ENCODE assay signal across 8 mouse cellular contexts in the genomic region with DNA sequence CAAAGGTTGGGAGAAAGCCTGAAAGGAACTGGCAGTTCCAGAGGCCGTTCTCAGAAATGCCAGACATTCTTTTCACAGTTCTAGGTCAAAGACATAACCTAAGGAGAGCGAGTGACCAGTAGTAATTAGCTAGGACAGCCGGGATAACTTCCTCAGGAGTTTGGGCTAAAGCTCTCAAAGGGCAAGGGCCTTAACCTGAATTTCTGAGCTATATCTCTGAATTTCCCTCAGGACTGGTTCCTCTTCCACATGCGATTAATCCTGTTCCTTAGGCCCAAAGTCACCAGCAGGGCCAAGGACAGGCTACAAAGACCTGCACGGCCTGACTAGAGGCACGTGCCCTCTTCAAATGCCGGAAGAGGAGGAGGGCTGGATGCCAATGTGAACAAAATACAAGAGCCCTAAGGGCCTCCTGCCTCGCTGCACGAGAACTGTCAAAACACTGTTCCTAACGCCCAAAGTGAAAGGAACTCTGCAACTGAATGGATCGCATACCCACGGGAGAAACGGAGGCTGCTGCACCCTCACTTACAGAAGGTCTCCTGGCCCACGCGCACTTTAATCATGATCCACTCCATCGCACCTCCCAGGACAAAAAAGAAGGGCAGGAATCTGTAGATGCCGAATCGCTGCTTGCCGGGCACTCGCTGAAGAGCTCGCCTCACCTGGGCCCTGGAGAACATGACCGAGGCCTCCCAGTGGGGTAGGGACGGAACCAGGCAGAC. TPM values are rescaled to one million over a fixed set of nuclear protein-coding genes. Genes with fewer than 3 reads are reported as not detected.
DNase-seq lines count a peak whose midpoint lies in the region; ATAC-seq and TF ChIP-seq lines count a peak whose summit lies in the region.

No protein-coding gene starts in this region.

- ATAC-seq in forebrain, postnatal 0 days, result peak; percentile 4; the same call in 1 of the 2 replicates
- ATAC-seq in intestine, embryonic 15.5 days, result 0 out of 2 replicates have a peak, but pooled peaks have one; percentile 13
- ATAC-seq in liver, embryonic 16.5 days (ENCODE audit: low read depth), result peak; percentile 1

- no peak for TF ChIP-seq POLR2A in bone marrow, adult 2 months (IDR thresholded peaks at IDR 0.05; ENCODE audit: borderline replicate concordance, control insufficient read depth, low read depth, low read length)

- intact Hi-C loops in left cerebral cortex, postnatal 4 days (cut with DNase I), result no loop called here

- no peaks in the 10 kb centered on the region for H3K27me3 ChIP-seq in forebrain, postnatal 0 days (ENCODE audit: insufficient read depth, low read length)
- H3K27me3 ChIP-seq in intestine, embryonic 15.5 days (replicated peaks), result no peaks in the 10 kb centered on the region
- H3K27me3 ChIP-seq in liver, embryonic 16.5 days (ENCODE audit: control insufficient read depth, insufficient read depth, low read depth, low read length), result no peaks in the 10 kb centered on the region

- H3K9ac ChIP-seq in forebrain, postnatal 0 days, result peak overlapping the region; percentile 64
- peak overlapping the region; percentile 76 for H3K9ac ChIP-seq in intestine, embryonic 15.5 days
- peak overlapping the region; percentile 85 for H3K9ac ChIP-seq in liver, embryonic 16.5 days (ENCODE audit: low read depth, low read length)

- H3K4me2 ChIP-seq in forebrain, postnatal 0 days (ENCODE audit: low read depth), result peak overlapping the region; percentile 72
- peak overlapping the region; percentile 85 for H3K4me2 ChIP-seq in intestine, embryonic 15.5 days (replicated peaks)
- peak overlapping the region; percentile 88 for H3K4me2 ChIP-seq in liver, embryonic 16.5 days (ENCODE audit: low read depth, low read length)

- H3K4me1 ChIP-seq in bone marrow, adult 2 months (ENCODE audit: control insufficient read depth, insufficient read depth, low read length), result peaks cover 5% of the 10 kb centered on the region; the same call in 1 of the 2 replicates
- peaks cover 15% of the 10 kb centered on the region for H3K4me1 ChIP-seq in forebrain, postnatal 0 days (ENCODE audit: insufficient read depth)
- peaks cover 31% of the 10 kb centered on the region for H3K4me1 ChIP-seq in intestine, embryonic 15.5 days (replicated peaks)
- H3K4me1 ChIP-seq in liver, embryonic 16.5 days (ENCODE audit: control insufficient read depth, low read depth, low read length), result peaks cover 65% of the 10 kb centered on the region

- peak overlapping the region; percentile 87 for H3K27ac ChIP-seq in bone marrow, adult 2 months (ENCODE audit: control insufficient read depth, insufficient read depth, low read depth, low read length, poor library complexity)
- peak overlapping the region; percentile 69 for H3K27ac ChIP-seq in forebrain, postnatal 0 days (ENCODE audit: low read depth, low read length)
- peak overlapping the region; percentile 80 for H3K27ac ChIP-seq in intestine, embryonic 15.5 days
- peak overlapping the region; percentile 89 for H3K27ac ChIP-seq in liver, embryonic 16.5 days (ENCODE audit: low read length)

- H3K4me3 ChIP-seq in bone marrow, adult 2 months (replicated peaks; ENCODE audit: control insufficient read depth, low read depth, low read length), result peak overlapping the region; percentile 77
- peak overlapping the region; percentile 52 for H3K4me3 ChIP-seq in forebrain, postnatal 0 days (ENCODE audit: low read depth, low read length)
- peak overlapping the region; percentile 63 for H3K4me3 ChIP-seq in intestine, embryonic 15.5 days (replicated peaks)
- H3K4me3 ChIP-seq in liver, embryonic 16.5 days (ENCODE audit: low read depth, low read length), result peak overlapping the region; percentile 92

- H3K9me3 ChIP-seq in forebrain, postnatal 0 days (ENCODE audit: low read length), result no peaks in the 10 kb centered on the region
- no peaks in the 10 kb centered on the region for H3K9me3 ChIP-seq in intestine, embryonic 15.5 days
- no peaks in the 10 kb centered on the region for H3K9me3 ChIP-seq in liver, embryonic 16.5 days (replicated peaks; ENCODE audit: control insufficient read depth, low read length)

- H3K36me3 ChIP-seq in forebrain, postnatal 0 days (ENCODE audit: insufficient read depth), result peaks cover 5% of the 10 kb centered on the region; the same call in 1 of the 2 replicates
- no peaks in the 10 kb centered on the region for H3K36me3 ChIP-seq in intestine, embryonic 15.5 days
- no peaks in the 10 kb centered on the region; the same call in 1 of the 2 replicates for H3K36me3 ChIP-seq in liver, embryonic 16.5 days (ENCODE audit: control insufficient read depth, insufficient read depth)

- under 1% methylated on average over 23 of the region's 23 CpGs for WGBS in bone marrow, adult 2 months
- under 1% methylated on average over 23 of the region's 23 CpGs for WGBS in forebrain, postnatal 0 days
- WGBS in intestine, embryonic 15.5 days, result under 1% methylated on average over 23 of the region's 23 CpGs
- under 1% methylated on average over 23 of the region's 23 CpGs for WGBS in liver, embryonic 16.5 days (ENCODE audit: insufficient replicate concordance)

- DNase-seq in right cerebral cortex, postnatal 10 days (ENCODE audit: low spot score in 2 of 2), result peak; percentile 55 to 56
- DNase-seq in right cerebral cortex, adult 2 months (ENCODE audit: low spot score in 2 of 2), result no peak
- no peak for DNase-seq in forebrain, postnatal 0 days
- DNase-seq in natural killer cell, adult 2 months (ENCODE audit: low spot score in 2 of 2), result peak; percentile 52 to 53
- no peak for DNase-seq in left cerebral cortex, postnatal 4 days

- no peak for TF ChIP-seq CTCF in bone marrow, adult 2 months (IDR thresholded peaks at IDR 0.05; ENCODE audit: control insufficient read depth, insufficient read depth, low read length)
- TF ChIP-seq CTCF in forebrain, postnatal 0 days (IDR thresholded peaks at IDR 0.05; ENCODE audit: low read depth), result no peak

RNA-seq across cellular contexts. Expression of a gene that starts 0.5 kb away (rescaled TPM):
- 29.0 and 45.8 TPM in 2 replicates for polyA plus RNA-seq in bone marrow, adult 2 months (2011; ENCODE audit: insufficient read depth, insufficient read length, low replicate concordance, missing spikeins)
- total RNA-seq in forebrain, postnatal 0 days (2014; rRNA removed), result 9.9 and 16.6 TPM in 2 replicates
- polyA plus RNA-seq in forebrain, postnatal 0 days (2015; fragmentation: Nextera tagmentation; extraction: Ambion mirVana), result 49.1 and 82.7 TPM in 2 replicates
- polyA plus RNA-seq in intestine, embryonic 15.5 days (2015; fragmentation: Nextera tagmentation; extraction: Ambion mirVana), result 90.1 TPM in 2 replicates
- 47.7 and 57.1 TPM in 2 replicates for polyA plus RNA-seq in liver, embryonic 16.5 days (2015; fragmentation: Nextera tagmentation; extraction: Ambion mirVana)
- total RNA-seq in left cerebral cortex, postnatal 4 days (2021), result 10 to 100 TPM; 24.8 to 25.7 TPM

RNA-seq across cellular contexts. Expression of a gene that starts 2.6 kb away (rescaled TPM):
- polyA plus RNA-seq in bone marrow, adult 2 months (2011; ENCODE audit: insufficient read depth, insufficient read length, low replicate concordance, missing spikeins), result 22.9 and 25.2 TPM in 2 replicates
- total RNA-seq in forebrain, postnatal 0 days (2014; rRNA removed), result 65.8 and 80.3 TPM in 2 replicates
- 104 and 107 TPM in 2 replicates for polyA plus RNA-seq in forebrain, postnatal 0 days (2015; fragmentation: Nextera tagmentation; extraction: Ambion mirVana)
- 261 and 315 TPM in 2 replicates for polyA plus RNA-seq in intestine, embryonic 15.5 days (2015; fragmentation: Nextera tagmentation; extraction: Ambion mirVana)
- 149 and 179 TPM in 2 replicates for polyA plus RNA-seq in liver, embryonic 16.5 days (2015; fragmentation: Nextera tagmentation; extraction: Ambion mirVana)
- 10 to 100 TPM; 16.9 to 19.4 TPM for total RNA-seq in left cerebral cortex, postnatal 4 days (2021)

RNA-seq across cellular contexts. Expression of a gene that starts 40.2 kb away (rescaled TPM):
- polyA plus RNA-seq in bone marrow, adult 2 months (2011; ENCODE audit: insufficient read depth, insufficient read length, low replicate concordance, missing spikeins), result 56.3 and 73.4 TPM in 2 replicates
- 21.9 and 23.3 TPM in 2 replicates for total RNA-seq in forebrain, postnatal 0 days (2014; rRNA removed)
- 7.7 and 11.4 TPM in 2 replicates for polyA plus RNA-seq in forebrain, postnatal 0 days (2015; fragmentation: Nextera tagmentation; extraction: Ambion mirVana)
- polyA plus RNA-seq in intestine, embryonic 15.5 days (2015; fragmentation: Nextera tagmentation; extraction: Ambion mirVana), result 32.3 and 32.5 TPM in 2 replicates
- 25.8 and 32.2 TPM in 2 replicates for polyA plus RNA-seq in liver, embryonic 16.5 days (2015; fragmentation: Nextera tagmentation; extraction: Ambion mirVana)
- 10 to 100 TPM; 23.9 to 30.5 TPM for total RNA-seq in left cerebral cortex, postnatal 4 days (2021)

Comparison
In these comparisons a context has a peak if more than half of its experiments do, and no peak if none do; other contexts are left out.
1. DNase-seq: peak in right cerebral cortex, postnatal 10 days (2 of 2) and natural killer cell, adult 2 months (2 of 2); none in right cerebral cortex, adult 2 months (0 of 2), forebrain, postnatal 0 days (single experiment) and left cerebral cortex, postnatal 4 days (single experiment).
2. Peak in every context shown above with its lines, with median percentiles within 50 percentile points of each other: H3K27ac ChIP-seq, H3K4me3 ChIP-seq, ATAC-seq, H3K4me2 ChIP-seq and H3K9ac ChIP-seq.